Mouse (Mus musculus) olfactory bulb, adult 2 months (tissue): Measurements from ENCODE around the gene Nbea. TPM values are rescaled to one million over a fixed set of nuclear protein-coding genes. Genes with fewer than 3 reads are reported as not detected.
"Not testable (repeated sequence)": the region's sequence is repeated elsewhere in the genome, so short reads cannot be mapped to it uniquely, and the experiment has no call there.

Source experiments
- H3K27ac ChIP-seq: fragments of 200-500 bp; 2 replicates; pipeline ENCODE4 v1.5.1; 2012; ENCODE audit warnings: low read depth, low read length; ENCODE audit not compliant: insufficient read depth
- H3K4me1 ChIP-seq: fragments of 200-500 bp; 2 replicates; pipeline ENCODE4 v1.6.1; 2012; ENCODE audit warnings: low read length; ENCODE audit not compliant: control insufficient read depth, insufficient read depth
- H3K4me3 ChIP-seq: fragments of 200-500 bp; 2 replicates; pipeline ENCODE4 v1.5.1; 2012; ENCODE audit warnings: mild to moderate bottlenecking, low read depth, low read length, moderate library complexity; ENCODE audit not compliant: insufficient read depth
- CTCF ChIP-seq: fragments of 200-500 bp; IDR thresholded peaks from 2 replicates; pipeline ENCODE4 v1.5.1; 2012; ENCODE audit warnings: low read depth, mild to moderate bottlenecking, low read length, moderate library complexity; ENCODE audit not compliant: insufficient read depth
- POLR2A ChIP-seq: fragments of 200-500 bp; IDR thresholded peaks from 2 replicates; pipeline ENCODE4 v1.6.1; 2012; ENCODE audit warnings: mild to moderate bottlenecking, low read depth, low read length, moderate library complexity; ENCODE audit not compliant: insufficient read depth
- WGBS: fragments of 180-500 bp; shearing (Covaris S2); methylation state at CpG from one replicate; pipeline ENCODE4 v1.1.7; 2018; 5-methylcytosine and 5-hydroxymethylcytosine counted together
- polyA plus RNA-seq: library from polyadenylated mRNA; stranded (reverse); fragments of >200 nt; gene quantifications from 2 replicates; pipeline ENCODE4 v1.2.4, GENCODE M21; 2012; ENCODE audit warnings: low replicate concordance; ENCODE audit not compliant: missing spikeins, insufficient read depth, insufficient read length

Gene Nbea
- polyA plus RNA-seq, 1 experiment, result 109 TPM

DNA sequence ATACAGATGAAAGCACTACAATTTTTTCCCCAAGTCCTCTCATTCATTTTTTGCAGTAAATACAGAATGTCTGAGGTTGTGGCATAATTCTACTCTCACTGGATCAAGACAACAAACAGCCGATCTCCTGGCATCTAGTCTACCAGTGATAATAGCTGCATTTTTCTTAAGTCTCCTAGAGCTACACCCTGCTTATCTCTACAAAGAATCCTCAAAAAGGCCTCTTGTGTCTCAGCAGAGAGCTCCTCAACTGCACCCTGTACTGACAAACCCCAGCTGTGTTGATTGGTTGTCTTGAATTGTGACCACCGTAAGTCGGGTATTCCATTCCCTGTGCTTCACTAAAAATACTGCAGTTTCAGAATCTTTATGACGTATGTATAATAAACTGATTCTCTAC is 118.3 kb downstream of the Nbea start:
- Histone ChIP-seq H3K27ac (no peak overlapping the region), H3K4me1 (no peaks in the 10 kb centered on the region), H3K4me3 (no peak overlapping the region)
- TF ChIP-seq POLR2A (no peak), CTCF (no peak)
- WGBS, result 80% methylated on average over 4 of the region's 4 CpGs

DNA sequence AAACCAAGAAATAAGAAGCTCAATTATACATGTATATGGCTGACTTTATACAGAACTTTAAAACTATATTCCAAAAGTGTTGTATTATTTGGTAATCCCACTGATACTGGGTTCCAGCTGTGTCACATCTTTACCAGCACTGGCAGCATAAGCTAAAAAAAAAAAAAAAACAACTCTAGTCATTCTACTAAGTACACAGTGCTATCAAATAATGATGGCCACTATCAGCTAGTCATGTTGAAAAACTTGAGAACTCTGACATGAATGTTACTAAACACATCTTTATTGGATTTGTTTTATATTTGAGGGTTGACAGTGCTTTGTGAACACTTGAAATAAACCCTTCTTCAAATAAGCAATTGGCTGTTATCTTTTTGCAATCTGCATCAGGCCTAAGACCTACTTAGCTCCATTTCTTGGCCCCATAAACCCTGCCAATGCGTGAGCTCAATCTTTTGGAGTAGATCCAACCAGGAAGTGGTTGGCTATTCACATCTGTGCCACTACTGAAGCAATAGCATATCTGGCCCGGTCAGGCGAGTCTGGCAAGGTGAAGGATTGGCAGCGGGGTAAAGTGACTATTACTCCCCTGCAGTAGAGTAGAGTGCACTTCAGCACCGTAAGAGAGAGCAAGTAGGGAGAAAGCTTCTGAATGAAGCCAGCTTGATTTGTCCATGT is 137.7 kb downstream of the Nbea start:
- 84% methylated on average over 5 of the region's 5 CpGs for WGBS
- TF ChIP-seq CTCF, result no peak
- no peak for TF ChIP-seq POLR2A

DNA sequence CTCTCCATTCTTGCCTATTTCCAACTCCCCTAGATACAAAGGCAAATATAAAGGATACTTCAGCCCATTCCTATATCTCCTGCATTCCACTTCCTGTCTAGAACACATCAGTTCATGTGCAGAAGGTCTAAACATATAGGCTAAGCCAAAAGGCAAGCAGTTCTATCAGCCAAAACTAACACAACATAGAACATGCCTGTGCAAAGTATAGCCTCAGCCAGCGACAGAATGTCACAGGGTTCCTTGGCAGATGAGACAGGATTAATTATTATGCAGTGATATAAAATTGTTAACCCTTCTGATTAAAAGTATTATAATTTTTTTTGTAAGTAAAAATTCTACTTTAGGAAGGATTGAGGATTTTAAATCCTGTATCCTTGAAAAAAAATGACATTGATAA is 140.4 kb downstream of the Nbea start:
- TF ChIP-seq CTCF (no peak), POLR2A (no peak)
- Histone ChIP-seq H3K27ac (no peak overlapping the region), H3K4me3 (no peak overlapping the region), H3K4me1 (no peaks in the 10 kb centered on the region)
- 73% methylated on average over 1 of the region's 1 CpGs for WGBS

More for the DNA sequence above, 137.7 kb downstream of the Nbea start:
- H3K4me3 ChIP-seq, result no peak overlapping the region
- H3K27ac ChIP-seq, result no peak overlapping the region
- no peaks in the 10 kb centered on the region for H3K4me1 ChIP-seq

DNA sequence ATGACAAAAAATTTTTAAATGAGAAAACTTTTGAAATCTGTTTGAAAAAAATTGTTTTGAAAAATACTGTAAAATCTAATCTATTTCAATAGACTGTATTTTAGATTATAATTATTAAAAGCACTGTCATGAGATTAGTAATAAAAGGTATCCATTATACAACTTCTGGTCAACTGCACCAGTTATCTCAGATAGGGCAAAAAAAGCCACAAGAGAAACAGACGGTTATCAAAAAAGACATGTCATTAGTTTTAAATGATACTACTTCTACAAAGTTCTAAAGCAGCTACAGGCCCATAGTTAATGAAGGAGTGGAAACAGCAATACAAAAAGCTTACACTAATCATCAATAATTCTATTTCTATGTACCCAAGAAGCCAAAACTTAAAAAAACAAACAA is 144.0 kb downstream of the Nbea start:
- no peaks in the 10 kb centered on the region for H3K4me1 ChIP-seq
- no peak for TF ChIP-seq CTCF
- TF ChIP-seq POLR2A, result no peak
- WGBS, result 93% methylated on average over 1 of the region's 1 CpGs
- no peak overlapping the region for H3K27ac ChIP-seq
- no peak overlapping the region for H3K4me3 ChIP-seq

DNA sequence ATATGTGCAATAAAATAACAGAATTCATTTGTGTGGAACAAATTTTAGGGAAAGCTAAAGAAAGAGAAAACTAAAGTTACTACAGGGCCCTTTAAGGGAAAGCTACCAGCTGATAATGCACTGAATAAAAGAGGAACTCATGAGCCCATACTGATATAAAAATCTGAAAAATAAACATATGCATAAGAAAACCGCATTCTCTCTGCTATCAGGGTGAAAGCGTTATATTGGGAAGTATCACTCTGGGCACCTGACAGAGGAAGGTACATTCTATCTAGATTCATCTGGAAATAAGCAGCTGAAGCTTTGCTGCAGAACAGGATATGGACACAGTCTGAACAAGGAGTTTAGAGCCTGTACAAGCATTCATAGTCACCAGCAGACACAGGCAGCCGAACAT is 148.9 kb downstream of the Nbea start:
- Histone ChIP-seq H3K4me3 (no peak overlapping the region), H3K4me1 (no peaks in the 10 kb centered on the region), H3K27ac (no peak overlapping the region)
- WGBS, result 93% methylated on average over 3 of the region's 3 CpGs
- no peak for TF ChIP-seq CTCF
- no peak for TF ChIP-seq POLR2A

DNA sequence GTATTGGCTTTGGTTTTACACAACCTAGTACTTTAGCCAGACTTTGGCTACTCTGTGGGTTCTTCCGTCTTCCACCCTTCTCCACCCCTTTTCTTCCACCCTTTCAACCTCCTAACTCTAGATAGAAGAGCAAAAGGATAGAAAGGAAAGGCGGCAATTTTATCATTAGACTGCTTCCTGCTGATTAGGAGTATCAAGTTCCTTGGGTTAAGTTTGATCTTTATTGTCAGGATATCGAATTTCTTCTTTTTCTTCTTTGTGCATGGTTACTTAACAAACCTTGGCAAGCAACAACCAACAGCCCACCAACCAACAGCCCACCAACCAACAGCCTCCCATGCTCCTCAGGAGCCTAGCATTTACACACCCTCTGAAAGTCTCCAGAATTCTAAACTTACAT is 165.0 kb downstream of the Nbea start:
- Histone ChIP-seq H3K27ac (no peak overlapping the region), H3K4me3 (no peak overlapping the region), H3K4me1 (no peaks in the 10 kb centered on the region)
- 94% methylated on average over 3 of the region's 3 CpGs for WGBS
- no peak for TF ChIP-seq POLR2A
- no peak for TF ChIP-seq CTCF

DNA sequence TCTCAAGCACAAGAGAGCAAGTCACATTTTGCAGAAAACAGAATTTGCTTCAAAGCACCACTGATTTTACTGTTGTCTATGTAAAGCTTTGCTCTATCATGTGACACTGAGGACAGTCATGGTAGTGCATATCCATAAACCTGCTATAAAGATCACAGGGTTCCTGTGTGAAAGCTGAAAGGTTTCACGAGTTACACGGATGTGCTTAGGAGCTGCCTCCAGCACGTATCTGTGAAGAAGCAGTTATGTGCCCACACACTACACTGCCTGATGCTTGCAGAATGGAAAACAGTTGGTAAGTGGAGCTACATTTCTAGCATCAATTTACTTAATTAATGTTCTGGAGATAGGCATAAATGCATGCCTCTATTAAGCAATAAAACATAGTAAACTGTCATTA is 172.4 kb downstream of the Nbea start:
- H3K27ac ChIP-seq, result no peak overlapping the region
- 36% methylated on average over 3 of the region's 3 CpGs for WGBS

DNA sequence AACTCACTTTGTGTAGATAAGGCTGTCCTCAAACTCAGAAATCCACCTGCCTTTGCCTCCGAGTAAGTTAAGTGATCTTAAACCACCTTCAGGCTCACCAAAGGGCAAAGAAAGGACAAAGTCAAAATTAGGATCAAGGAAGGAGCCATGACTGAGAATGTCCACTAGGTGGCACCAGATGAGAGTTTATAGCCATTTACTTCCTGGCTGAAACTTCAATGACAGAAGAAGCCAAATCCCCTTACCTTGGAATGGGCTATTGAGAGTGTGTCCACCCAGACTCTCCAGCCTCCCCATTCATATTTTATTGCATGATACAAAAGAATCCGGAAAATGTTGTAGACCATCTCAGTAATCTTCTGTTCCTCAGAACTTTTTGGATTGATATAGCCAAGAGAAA is 175.5 kb downstream of the Nbea start:
- TF ChIP-seq POLR2A (no peak), CTCF (no peak)
- Histone ChIP-seq H3K4me1 (no peaks in the 10 kb centered on the region), H3K4me3 (no peak overlapping the region), H3K27ac (no peak overlapping the region)
- 25% methylated on average over 2 of the region's 2 CpGs for WGBS

More for the DNA sequence above, 172.4 kb downstream of the Nbea start:
- H3K4me3 ChIP-seq, result no peak overlapping the region
- H3K4me1 ChIP-seq, result no peaks in the 10 kb centered on the region
- TF ChIP-seq POLR2A (no peak), CTCF (no peak)

DNA sequence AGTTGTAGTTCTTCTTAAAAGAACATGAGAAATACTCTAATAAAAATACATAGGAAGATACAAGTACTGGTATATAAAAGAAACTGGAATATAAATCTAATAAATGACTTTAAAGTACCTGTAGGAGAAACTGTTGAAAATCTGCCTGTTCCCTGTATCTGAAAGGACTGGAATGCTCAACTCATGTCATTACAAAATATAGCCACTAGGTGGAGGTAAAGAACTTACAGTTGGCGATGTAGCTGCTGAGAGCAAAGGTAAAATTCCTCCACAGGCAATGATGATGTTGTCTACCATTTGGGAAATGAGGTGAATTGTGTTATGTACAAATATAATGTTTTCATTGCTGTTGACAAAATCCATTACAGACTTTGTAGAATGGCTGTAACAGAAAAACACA is 183.2 kb downstream of the Nbea start:
- TF ChIP-seq POLR2A (no peak), CTCF (no peak)
- Histone ChIP-seq H3K27ac (no peak overlapping the region), H3K4me3 (no peak overlapping the region), H3K4me1 (no peaks in the 10 kb centered on the region)
- 16% methylated on average over 1 of the region's 1 CpGs for WGBS

DNA sequence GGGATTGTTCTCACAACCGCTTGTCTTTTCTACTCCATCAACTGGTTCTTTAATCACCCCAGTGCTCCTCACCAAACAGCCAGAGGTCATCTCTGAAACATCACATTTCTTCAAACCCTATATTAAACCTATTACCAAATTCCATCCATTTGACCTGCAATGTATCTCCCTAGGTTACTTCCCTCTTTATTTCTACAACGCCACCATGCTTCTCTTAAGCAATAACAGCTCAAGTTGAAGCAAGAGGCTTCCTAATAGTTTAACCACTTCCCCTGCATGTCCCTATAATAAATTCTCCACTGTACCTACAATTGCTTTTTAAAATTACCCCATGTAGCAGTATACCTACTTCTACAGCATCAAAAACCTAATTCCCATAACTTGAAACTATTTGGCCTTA is 205.1 kb downstream of the Nbea start:
- TF ChIP-seq CTCF (no peak), POLR2A (no peak)
- no peak overlapping the region for H3K27ac ChIP-seq
- 96% methylated on average over 2 of the region's 2 CpGs for WGBS
- H3K4me3 ChIP-seq, result no peak overlapping the region
- no peaks in the 10 kb centered on the region for H3K4me1 ChIP-seq

DNA sequence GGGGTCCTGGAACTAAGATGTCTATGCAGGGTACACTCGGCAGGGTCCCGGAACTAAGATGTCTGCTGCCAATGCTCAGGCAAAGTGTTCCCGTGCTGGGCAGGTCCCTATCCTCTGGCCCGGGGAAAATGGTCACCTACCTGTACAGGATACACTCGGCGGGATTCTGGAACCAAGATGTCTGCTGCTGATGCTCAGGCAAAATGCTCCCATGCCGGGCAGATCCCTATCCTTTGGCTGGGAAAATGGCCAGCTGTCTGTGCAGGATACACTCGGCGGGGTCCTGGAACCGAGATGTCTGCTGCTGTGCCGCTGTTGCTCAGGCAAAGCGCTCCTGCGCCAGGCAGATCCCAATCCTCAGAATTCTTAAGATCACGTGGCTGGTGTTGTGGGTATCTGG is 206.5 kb downstream of the Nbea start:
- not testable (repeated sequence) for H3K4me3 ChIP-seq, H3K27ac ChIP-seq, H3K4me1 ChIP-seq
- WGBS, result 97% methylated on average over 14 of the region's 14 CpGs
